ENCODE assay signal across 9 mouse cellular contexts in genomic region chr2:91957096-91957495, GRCm38 (mm10). TPM values are rescaled to one million over a fixed set of nuclear protein-coding genes. Genes with fewer than 3 reads are reported as not detected.
DNase-seq lines count a peak whose midpoint lies in the region; ATAC-seq and TF ChIP-seq lines count a peak whose summit lies in the region.
"Had no signal": no experiment of that assay in that cellular context is flagged by ENCODE, and none has a peak within 500 bp of the region (broad histone marks: within the 10 kb centered on the region; RNA-seq: fewer than 3 reads in every experiment).

No protein-coding gene starts in this region.

- no peaks in the 10 kb centered on the region for H3K27me3 ChIP-seq in cerebellum, adult 2 months (ENCODE audit: control insufficient read depth, insufficient read depth, low read length)
- no peaks in the 10 kb centered on the region for H3K27me3 ChIP-seq in forebrain, postnatal 0 days (ENCODE audit: insufficient read depth, low read length)
- no peaks in the 10 kb centered on the region for H3K27me3 ChIP-seq in lung, postnatal 0 days (replicated peaks; ENCODE audit: insufficient read depth, low read length)
- H3K27me3 ChIP-seq: CH12.LX had no signal

- peak; percentile 88 for ATAC-seq in forebrain, postnatal 0 days
- peak; percentile 18 for ATAC-seq in lung, postnatal 0 days

- TF ChIP-seq CTCF in cerebellum, adult 2 months (IDR thresholded peaks at IDR 0.05; ENCODE audit: borderline replicate concordance, insufficient read depth, low read depth, low read length): no peak
- TF ChIP-seq CTCF in forebrain, postnatal 0 days (IDR thresholded peaks at IDR 0.05; ENCODE audit: low read depth): no peak
- TF ChIP-seq CTCF in lung, postnatal 0 days (IDR thresholded peaks at IDR 0.05): no peak

- H3K4me2 ChIP-seq in forebrain, postnatal 0 days (ENCODE audit: low read depth): peak overlapping the region; percentile 17; the same call in 1 of the 2 replicates
- H3K4me2 ChIP-seq in lung, postnatal 0 days (replicated peaks; ENCODE audit: low read depth, low read length): no peak overlapping the region

- peak; percentile 56 to 62 for DNase-seq in cerebellum, adult 2 months
- no peak for DNase-seq in cerebellum, adult 11 months
- DNase-seq in CD4-positive, CD25-positive, alpha-beta regulatory T cell, adult 2 months (ENCODE audit: low read depth, low spot score): peak; percentile 90
- DNase-seq in forebrain, postnatal 0 days: peak; percentile 62
- DNase-seq in layer of hippocampus, adult 9-11 months: peak; percentile 96
- peak; percentile 42 for DNase-seq in lung, postnatal 0 days (ENCODE audit: low spot score)
- peak; percentile 65 for DNase-seq in right cerebral cortex, postnatal 4 days
- no peak for DNase-seq in urinary bladder, adult 2 months (ENCODE audit: low spot score)

- no peaks in the 10 kb centered on the region for H3K9me3 ChIP-seq in forebrain, postnatal 0 days (ENCODE audit: low read length)
- H3K9me3 ChIP-seq in lung, postnatal 0 days (ENCODE audit: low read length): no peaks in the 10 kb centered on the region

- no peak overlapping the region for H3K9ac ChIP-seq in forebrain, postnatal 0 days
- no peak overlapping the region for H3K9ac ChIP-seq in lung, postnatal 0 days (replicated peaks; ENCODE audit: low read depth)

- 1% methylated on average over 4 of the region's 4 CpGs for WGBS in cerebellum, adult 2 months
- WGBS in forebrain, postnatal 0 days: 15% methylated on average over 4 of the region's 4 CpGs
- WGBS in lung, postnatal 0 days: 7% methylated on average over 3 of the region's 4 CpGs

- H3K27ac ChIP-seq in cerebellum, adult 2 months (ENCODE audit: insufficient read depth, low read length): peak overlapping the region; percentile 77
- peak overlapping the region; percentile 66 for H3K27ac ChIP-seq in forebrain, postnatal 0 days (ENCODE audit: low read depth, low read length)
- H3K27ac ChIP-seq in lung, postnatal 0 days (ENCODE audit: low read length): peak overlapping the region; percentile 15; the same call in 1 of the 2 replicates

- H3K4me3 ChIP-seq in cerebellum, adult 2 months (replicated peaks; ENCODE audit: insufficient read depth, low read depth, low read length): peak overlapping the region; percentile 23
- H3K4me3 ChIP-seq in forebrain, postnatal 0 days (ENCODE audit: low read depth, low read length): no peak overlapping the region
- H3K4me3 ChIP-seq in lung, postnatal 0 days (ENCODE audit: low read depth, low read length): no peak overlapping the region

- peaks cover 69% of the 10 kb centered on the region for H3K4me1 ChIP-seq in cerebellum, adult 2 months (ENCODE audit: control insufficient read depth, insufficient read depth, low read length)
- H3K4me1 ChIP-seq in forebrain, postnatal 0 days (ENCODE audit: insufficient read depth): peaks cover 2% of the 10 kb centered on the region; the same call in 1 of the 2 replicates
- peaks cover 28% of the 10 kb centered on the region for H3K4me1 ChIP-seq in lung, postnatal 0 days (ENCODE audit: insufficient read depth, low read depth, low read length)

- no peak for TF ChIP-seq POLR2A in cerebellum, adult 2 months (IDR thresholded peaks at IDR 0.05; ENCODE audit: borderline replicate concordance, insufficient read depth, low read length)

- H3K36me3 ChIP-seq in forebrain, postnatal 0 days (ENCODE audit: insufficient read depth): no peaks in the 10 kb centered on the region
- no peaks in the 10 kb centered on the region for H3K36me3 ChIP-seq in lung, postnatal 0 days (ENCODE audit: insufficient read depth, low read length)

- TF ChIP-seq EP300 in lung, postnatal 0 days (IDR thresholded peaks at IDR 0.05): no peak

RNA-seq across cellular contexts. Expression of gene Gm9821, which starts 11.6 kb away (rescaled TPM):
- not detected in 2 replicates for polyA plus RNA-seq in cerebellum, adult 2 months (2012; rRNA removed)
- total RNA-seq in forebrain, postnatal 0 days (2014; rRNA removed): not detected in 2 replicates
- polyA plus RNA-seq in forebrain, postnatal 0 days (2015; fragmentation: Nextera tagmentation; extraction: Ambion mirVana): not detected in 2 replicates
- 0.14 and 0.35 TPM in 2 replicates for polyA plus RNA-seq in lung, postnatal 0 days (2015; fragmentation: Nextera tagmentation; extraction: Ambion mirVana)
- polyA plus RNA-seq in urinary bladder, adult 2 months (2012; rRNA removed): 0.03 TPM in 1 of 2 replicates, not detected in the other

RNA-seq across cellular contexts. Expression of gene Dgkz, which starts 18.6 kb away (rescaled TPM):
- polyA plus RNA-seq in cerebellum, adult 2 months (2012; rRNA removed): 716 and 832 TPM in 2 replicates
- total RNA-seq in forebrain, postnatal 0 days (2014; rRNA removed): 112 and 116 TPM in 2 replicates
- 29.1 and 31.4 TPM in 2 replicates for polyA plus RNA-seq in forebrain, postnatal 0 days (2015; fragmentation: Nextera tagmentation; extraction: Ambion mirVana)
- 50.7 and 54.0 TPM in 2 replicates for polyA plus RNA-seq in lung, postnatal 0 days (2015; fragmentation: Nextera tagmentation; extraction: Ambion mirVana)
- 135 and 148 TPM in 2 replicates for polyA plus RNA-seq in urinary bladder, adult 2 months (2012; rRNA removed)

RNA-seq across cellular contexts. Expression of gene Mdk, which starts 25.0 kb away (rescaled TPM):
- 77.8 and 78.9 TPM in 2 replicates for polyA plus RNA-seq in cerebellum, adult 2 months (2012; rRNA removed)
- total RNA-seq in forebrain, postnatal 0 days (2014; rRNA removed): 74.2 and 75.5 TPM in 2 replicates
- 121 and 162 TPM in 2 replicates for polyA plus RNA-seq in forebrain, postnatal 0 days (2015; fragmentation: Nextera tagmentation; extraction: Ambion mirVana)
- polyA plus RNA-seq in lung, postnatal 0 days (2015; fragmentation: Nextera tagmentation; extraction: Ambion mirVana): 101 and 104 TPM in 2 replicates
- polyA plus RNA-seq in urinary bladder, adult 2 months (2012; rRNA removed): 34.7 and 37.5 TPM in 2 replicates

RNA-seq across cellular contexts. Expression of gene Chrm4, which starts 30.0 kb away (rescaled TPM):
- 2.0 TPM in 2 replicates for polyA plus RNA-seq in cerebellum, adult 2 months (2012; rRNA removed)
- total RNA-seq in forebrain, postnatal 0 days (2014; rRNA removed): 4.0 and 7.0 TPM in 2 replicates
- polyA plus RNA-seq in forebrain, postnatal 0 days (2015; fragmentation: Nextera tagmentation; extraction: Ambion mirVana): 1.1 and 1.3 TPM in 2 replicates
- polyA plus RNA-seq in lung, postnatal 0 days (2015; fragmentation: Nextera tagmentation; extraction: Ambion mirVana): 0.12 and 0.16 TPM in 2 replicates
- polyA plus RNA-seq in urinary bladder, adult 2 months (2012; rRNA removed): 0.06 and 0.11 TPM in 2 replicates

Comparison
In these comparisons a context has a peak if more than half of its experiments do, and no peak if none do; other contexts are left out.
1. DNase-seq: peak in cerebellum, adult 2 months (2 of 2), CD4-positive, CD25-positive, alpha-beta regulatory T cell, adult 2 months (single experiment), forebrain, postnatal 0 days (single experiment), layer of hippocampus, adult 9-11 months (single experiment), lung, postnatal 0 days (single experiment) and right cerebral cortex, postnatal 4 days (single experiment); none in cerebellum, adult 11 months (single experiment) and urinary bladder, adult 2 months (single experiment).
2. H3K27ac ChIP-seq: peak in every context shown above with its lines; median percentile 77 in cerebellum, adult 2 months; 66 in forebrain, postnatal 0 days; 15 in lung, postnatal 0 days.